Mouse (Mus musculus): ENCODE measurements around the gene Cdc42ep2. TPM values are rescaled to one million over a fixed set of nuclear protein-coding genes. Genes with fewer than 3 reads are reported as not detected.

Gene Cdc42ep2
- 1 to 10 TPM; 9.1 to 9.8 TPM for total RNA-seq (2021)

DNA sequence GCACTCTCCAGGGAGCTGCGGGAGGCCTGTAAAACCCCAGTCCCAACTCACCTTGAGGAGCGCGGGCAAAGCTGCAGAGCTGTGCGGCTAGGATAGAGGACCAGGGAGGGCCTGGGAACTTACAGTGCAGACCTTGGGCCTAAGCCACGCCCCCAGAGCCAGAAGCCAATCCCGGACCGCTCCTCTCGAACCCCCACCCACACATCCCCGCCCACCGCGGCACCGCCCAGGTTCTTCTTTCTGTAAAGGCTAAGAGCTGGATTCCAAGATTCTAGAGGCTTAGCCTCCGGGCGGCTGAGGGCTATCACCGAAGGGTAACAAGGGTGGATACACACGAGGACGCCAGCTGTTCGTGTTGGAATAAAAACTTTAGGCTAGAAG is at the start of gene Cdc42ep2:
Cdc42ep2 (minus strand) TSS at position 104 of the 381 bp plus-strand sequence.
- intact Hi-C loops (cut with DNase I): loop anchor here (1.0 to 5.0 kb wide), 4 partner anchors 16 to 118 kb away; partner anchors contain the start of gene Capn1
- DNase-seq (ENCODE audit: low spot score): peak; percentile 95

DNA sequence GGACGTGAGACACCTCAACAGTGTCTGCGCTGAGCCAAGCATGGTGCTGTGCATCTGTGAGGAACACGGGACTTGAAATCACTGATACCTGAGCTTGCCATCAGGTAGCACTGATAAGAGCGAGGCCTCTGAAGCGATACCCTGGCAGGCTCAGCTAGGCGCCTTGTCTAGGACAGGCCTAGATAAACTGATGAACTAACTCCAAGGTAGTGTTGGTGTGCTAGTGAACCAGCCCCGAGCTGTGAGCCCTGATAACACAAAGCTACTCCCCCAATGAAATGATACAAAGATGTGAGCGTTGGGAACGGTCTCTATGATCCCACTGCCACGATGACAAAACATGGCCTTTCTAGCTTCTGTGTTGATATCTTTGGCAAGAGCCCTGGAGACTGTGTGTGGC is 43.0 kb upstream of the Cdc42ep2 start:
- no peak for DNase-seq (ENCODE audit: low spot score)
- intact Hi-C loops (cut with DNase I): loop anchor here (1.0 kb wide), 1 partner anchor 159 kb away; no protein-coding TSS in a partner anchor

GRCm38 (mm10) chr19:5966786-5967185 is 42.2 kb upstream of the Cdc42ep2 start:
- no peak for DNase-seq (ENCODE audit: low spot score)
- intact Hi-C loops (cut with DNase I): loop anchor here (1.0 kb wide), 1 partner anchor 160 kb away; no protein-coding TSS in a partner anchor

GRCm38 (mm10) chr19:5965910-5966309 is 41.3 kb upstream of the Cdc42ep2 start:
- DNase-seq (ENCODE audit: low spot score): no peak
- intact Hi-C loops (cut with DNase I): loop anchor here (1.0 kb wide), 1 partner anchor 50 kb away; no protein-coding TSS in a partner anchor

DNA sequence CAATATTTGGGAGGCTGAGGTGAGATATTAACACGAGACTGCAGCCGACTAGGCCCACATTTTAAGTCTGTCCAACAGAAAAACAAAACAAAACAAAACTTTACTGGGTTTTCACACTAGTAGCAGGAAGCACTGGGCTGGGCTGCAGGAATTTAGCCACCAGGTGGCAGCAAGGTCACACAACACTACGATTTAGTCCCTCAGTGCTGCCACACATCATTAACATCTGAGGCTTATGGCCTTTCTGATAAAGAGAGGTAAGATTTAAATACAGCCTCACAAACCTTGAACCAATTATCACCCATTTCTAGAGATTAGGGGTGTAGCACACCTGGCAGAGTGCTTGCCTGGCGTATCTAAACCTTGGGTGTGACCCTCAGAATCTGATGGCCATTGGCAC is 40.7 kb upstream of the Cdc42ep2 start:
- intact Hi-C loops (cut with DNase I): loop anchor here (1.0 kb wide), 1 partner anchor 51 kb away; no protein-coding TSS in a partner anchor
- no peak for DNase-seq (ENCODE audit: low spot score)

DNA sequence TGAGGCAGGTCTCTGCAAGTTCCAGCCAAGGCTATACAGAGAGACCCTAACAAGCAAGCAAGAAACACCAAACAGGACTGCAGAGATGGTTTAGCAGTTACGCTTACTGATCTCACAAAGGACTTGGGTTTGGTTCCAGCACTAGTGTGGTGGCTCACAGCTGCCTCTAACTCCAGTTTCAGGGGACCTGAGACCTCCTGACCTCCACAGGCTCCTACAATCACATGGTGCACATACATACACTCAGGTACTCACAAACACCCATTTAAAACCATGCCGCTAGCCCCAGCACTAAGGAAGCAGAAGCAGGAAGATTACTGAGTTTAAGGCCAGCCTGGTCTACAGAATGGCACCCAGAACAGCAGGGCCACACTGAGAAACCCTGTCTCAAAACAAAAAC is 40.2 kb upstream of the Cdc42ep2 start:
- DNase-seq (ENCODE audit: low spot score): no peak
- intact Hi-C loops (cut with DNase I): loop anchor here (1.0 kb wide), 1 partner anchor 51 kb away; no protein-coding TSS in a partner anchor

GRCm38 (mm10) chr19:5963883-5964562 is 39.4 kb upstream of the Cdc42ep2 start, which contains the start of gene Pola2:
Gene Pola2 (minus strand): TSS chr19:5964202.
- intact Hi-C loops (cut with DNase I): no loop called here
- DNase-seq (ENCODE audit: low spot score): peak; percentile 77

GRCm38 (mm10) chr19:5962651-5963050 is 38.0 kb upstream of the Cdc42ep2 start:
- intact Hi-C loops (cut with DNase I): no loop called here

DNA sequence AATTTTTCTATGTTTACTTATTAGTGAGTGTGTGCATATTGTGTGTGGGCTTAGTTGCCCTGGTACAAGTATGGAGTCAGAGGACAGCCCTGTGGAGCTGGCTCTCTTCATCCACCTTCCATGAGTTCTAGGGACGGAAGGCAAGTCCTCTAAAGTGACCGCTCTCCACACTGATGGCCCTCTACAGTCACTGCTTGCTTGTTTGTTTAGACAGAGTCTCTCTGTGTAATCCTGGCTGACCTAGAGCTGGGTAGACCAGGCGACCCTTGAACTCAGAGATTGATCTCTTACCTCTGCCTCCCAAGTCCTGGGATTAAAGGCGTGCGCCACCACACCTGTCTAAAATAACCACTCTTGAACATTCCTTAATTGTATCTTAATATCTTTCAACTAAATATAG is 32.8 kb upstream of the Cdc42ep2 start:
- intact Hi-C loops (cut with DNase I): loop anchor here (2.0 kb wide), 1 partner anchor 165 kb away; no protein-coding TSS in a partner anchor

More at GRCm38 (mm10) chr19:5962651-5963050, 38.0 kb upstream of the Cdc42ep2 start:
- no peak for DNase-seq (ENCODE audit: low spot score)

GRCm38 (mm10) chr19:5956685-5957084 is 32.1 kb upstream of the Cdc42ep2 start:
- intact Hi-C loops (cut with DNase I): loop anchor here (1.0 to 2.0 kb wide), 2 partner anchors 32 to 164 kb away; partner anchors contain the start of gene Cdc42ep2
- DNase-seq (ENCODE audit: low spot score): peak; percentile 71

More for the DNA sequence above, 32.8 kb upstream of the Cdc42ep2 start:
- no peak for DNase-seq (ENCODE audit: low spot score)

DNA sequence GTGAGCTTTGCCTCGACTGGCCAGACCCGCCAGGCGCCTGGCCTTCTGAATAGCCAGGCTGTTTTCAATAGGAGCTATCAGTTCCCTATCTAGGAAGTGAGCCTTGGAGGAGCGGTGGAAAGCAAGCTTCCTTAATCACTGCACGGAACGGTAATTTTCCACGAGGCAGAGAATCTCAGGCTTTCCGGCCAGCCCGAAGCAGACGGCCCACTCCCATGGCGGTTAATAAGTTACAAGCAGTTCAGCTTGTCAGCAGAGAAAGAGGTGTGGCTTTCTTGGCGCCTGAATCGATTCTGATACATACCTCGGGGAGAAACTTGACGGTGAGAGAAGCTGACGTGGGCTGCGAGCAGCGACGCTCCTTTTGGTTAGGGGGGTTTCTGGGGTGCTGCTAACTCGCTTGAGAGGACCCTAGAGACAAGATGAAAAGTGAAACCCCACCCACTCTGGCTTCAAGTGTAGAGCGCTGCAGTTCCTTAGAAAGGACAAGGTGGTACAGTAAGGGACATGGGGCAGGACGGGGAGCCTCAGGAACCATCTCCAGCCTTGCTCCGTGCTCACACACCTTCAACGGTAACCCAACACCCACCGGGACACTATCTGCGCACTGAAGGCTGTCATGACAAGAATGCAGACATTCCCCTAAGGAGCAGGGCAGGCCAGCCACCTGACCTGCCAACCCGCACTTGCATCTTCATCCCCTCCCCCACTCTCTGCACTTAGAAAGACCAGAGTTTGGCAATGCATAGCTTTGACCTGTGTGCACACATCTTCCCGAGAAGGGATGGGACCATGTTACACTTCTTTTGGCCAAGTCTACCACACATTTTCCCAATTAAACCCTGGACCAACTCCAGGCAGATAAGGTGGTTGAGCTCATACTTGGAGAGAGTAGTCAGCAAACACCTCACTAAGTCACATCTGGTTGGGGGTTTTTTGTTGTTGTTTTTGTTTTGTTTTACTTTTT is 31.4 kb upstream of the Cdc42ep2 start:
- peak; percentile 58 for DNase-seq (ENCODE audit: low spot score)
- intact Hi-C loops (cut with DNase I): loop anchor here (1.0 to 2.0 kb wide), 2 partner anchors 32 to 163 kb away; partner anchors contain the start of gene Cdc42ep2

DNA sequence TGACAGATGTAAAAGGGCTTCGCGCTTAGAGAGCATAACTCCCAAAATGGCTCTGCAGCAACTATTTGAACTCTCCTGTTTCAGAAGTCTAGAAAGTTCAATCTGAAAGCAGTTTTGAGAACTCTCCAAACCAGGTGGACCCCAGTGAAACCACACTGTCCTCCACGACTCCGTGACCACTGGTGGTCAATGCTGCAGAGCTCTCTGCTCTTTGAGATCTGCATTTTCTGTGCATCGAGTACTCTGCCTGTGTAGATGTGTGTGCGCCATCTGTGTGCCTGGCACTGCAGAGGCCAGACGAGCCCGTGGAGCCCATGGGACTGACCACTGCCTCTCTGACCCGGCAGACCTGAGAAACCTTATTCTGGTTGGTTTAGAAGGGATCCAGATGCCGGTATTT is 30.3 kb upstream of the Cdc42ep2 start:
- DNase-seq (ENCODE audit: low spot score): no peak
- intact Hi-C loops (cut with DNase I): no loop called here

DNA sequence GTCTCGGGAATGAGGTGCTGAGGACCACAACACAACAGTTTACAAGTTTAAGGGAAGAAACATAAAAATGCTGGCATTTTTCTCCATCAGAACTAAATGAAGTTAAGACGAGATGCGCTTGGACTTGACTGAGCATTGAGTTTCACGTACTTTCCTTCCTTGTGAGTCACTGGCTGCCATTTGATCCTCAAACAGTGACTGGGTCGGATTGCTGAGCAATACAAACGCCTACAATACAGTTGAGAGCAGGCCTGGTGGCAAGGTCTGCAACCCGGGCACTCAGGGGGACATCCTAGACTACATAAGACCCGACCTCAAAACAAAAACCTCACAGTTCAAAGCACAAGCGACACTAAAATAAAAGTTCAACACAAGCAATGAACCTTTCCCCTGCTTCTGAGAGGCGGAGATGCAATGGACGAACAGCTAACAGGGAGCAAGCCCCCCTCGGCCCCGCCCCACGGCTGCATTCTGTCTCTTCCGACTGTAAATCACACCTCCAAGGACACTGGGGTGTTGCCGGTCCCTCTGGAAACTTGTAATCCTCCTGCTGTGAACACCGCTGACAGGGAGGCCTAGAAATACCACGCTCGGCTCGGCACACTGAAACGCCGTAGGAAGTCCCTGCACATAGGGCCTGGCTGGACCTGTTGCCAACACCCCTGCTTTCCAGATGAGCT is 29.6 kb upstream of the Cdc42ep2 start:
- intact Hi-C loops (cut with DNase I): no loop called here
- DNase-seq (ENCODE audit: low spot score): no peak

DNA sequence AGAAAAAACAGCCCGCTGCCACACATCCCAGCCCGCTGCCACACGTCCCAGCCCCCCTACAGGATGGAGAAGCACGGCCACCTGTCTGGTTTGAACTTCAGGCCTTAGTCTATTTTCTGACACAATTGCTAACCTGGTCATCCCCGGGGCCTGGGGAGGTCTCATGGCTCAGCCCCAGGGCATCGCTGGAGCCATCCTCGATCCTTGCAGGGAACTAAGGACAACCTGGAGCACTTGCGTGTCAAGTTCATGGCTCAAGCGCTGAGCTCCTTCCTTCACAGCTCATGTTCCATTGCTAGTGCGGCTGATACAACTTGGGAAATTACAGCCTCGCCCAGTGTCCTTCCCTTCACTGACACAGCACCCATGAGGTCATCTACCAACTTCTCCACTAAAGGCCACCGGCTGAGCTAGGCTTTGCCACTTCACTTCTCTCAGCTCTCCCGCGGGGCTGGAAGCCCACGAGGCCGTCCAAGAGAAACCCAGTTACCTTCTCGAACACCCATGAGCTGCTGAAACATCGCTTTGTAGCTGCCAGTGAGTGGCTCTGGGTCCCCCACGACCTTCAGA is 28.7 kb upstream of the Cdc42ep2 start:
- no peak for DNase-seq (ENCODE audit: low spot score)
- intact Hi-C loops (cut with DNase I): no loop called here

DNA sequence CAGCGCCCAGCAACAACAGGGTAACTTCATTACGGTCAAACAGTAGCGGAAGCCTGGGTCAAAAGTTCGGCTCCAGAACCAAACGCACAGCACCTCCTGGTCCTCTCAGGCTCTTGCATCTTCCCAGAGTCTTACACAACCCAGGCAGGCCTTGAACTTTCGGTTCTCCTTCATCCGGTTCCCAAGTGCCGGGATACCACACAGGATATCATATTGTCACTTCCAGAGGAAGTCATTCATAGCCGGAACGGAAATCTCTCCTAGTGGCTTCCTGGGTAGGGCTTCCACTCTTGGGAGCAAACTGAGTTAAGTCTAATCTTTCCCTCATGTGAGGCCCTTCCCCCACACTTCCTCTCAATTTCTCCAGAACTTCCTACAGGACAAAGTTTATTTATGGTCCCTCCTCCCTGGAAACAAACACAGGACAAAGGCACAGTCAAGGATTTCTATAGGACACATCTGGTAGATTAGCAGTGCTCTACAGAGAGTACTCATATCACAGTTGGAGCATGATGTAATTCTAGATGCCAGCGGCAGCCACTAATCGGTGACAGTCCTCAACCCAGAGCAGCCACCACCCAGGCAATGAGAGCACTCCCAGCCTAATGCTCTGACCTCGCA is 27.6 kb upstream of the Cdc42ep2 start:
- DNase-seq (ENCODE audit: low spot score): peak; percentile 68
- intact Hi-C loops (cut with DNase I): no loop called here

DNA sequence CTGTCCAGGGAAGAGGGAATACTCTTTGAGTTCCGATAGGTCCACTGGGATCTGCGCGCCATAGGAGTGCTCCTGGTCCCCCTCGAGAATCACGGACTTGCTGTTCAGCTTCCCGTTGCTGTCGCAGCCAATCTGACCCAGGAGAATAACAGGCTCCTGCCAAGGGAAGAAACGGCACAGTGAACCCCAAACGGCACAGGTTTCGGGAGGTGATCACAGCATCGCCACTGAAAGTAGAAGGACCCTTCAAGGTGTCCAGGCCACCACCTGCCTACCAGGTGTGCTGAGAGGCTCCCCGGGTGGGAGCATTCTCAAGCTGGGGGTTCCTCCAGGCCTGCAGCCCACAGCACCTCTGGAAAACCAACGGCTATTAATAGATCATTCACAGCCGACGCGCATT is 27.0 kb upstream of the Cdc42ep2 start:
- DNase-seq (ENCODE audit: low spot score): no peak
- intact Hi-C loops (cut with DNase I): no loop called here

DNA sequence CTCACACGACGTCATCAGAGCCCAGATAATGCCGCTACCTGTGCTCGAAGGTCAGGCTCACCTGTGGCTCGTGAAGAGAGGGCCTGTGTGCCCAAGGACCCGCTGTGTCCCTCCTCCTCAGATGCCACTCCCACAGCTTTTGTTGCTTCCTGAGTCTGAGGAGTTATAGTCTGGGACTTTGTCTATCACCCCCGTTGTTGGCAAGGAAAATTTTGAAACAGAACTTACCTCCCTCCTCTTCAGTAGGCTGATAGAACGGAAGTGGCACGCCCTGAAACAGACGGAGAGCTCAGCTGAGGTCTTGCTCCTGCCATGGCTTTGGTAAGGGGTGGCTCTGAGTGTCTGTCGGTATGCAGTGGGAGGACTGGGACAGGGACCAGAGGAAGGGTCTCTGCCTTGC is 25.6 kb upstream of the Cdc42ep2 start:
- intact Hi-C loops (cut with DNase I): no loop called here
- DNase-seq (ENCODE audit: low spot score): no peak

- intact Hi-C loops (cut with DNase I): no loop called here
- DNase-seq (ENCODE audit: low spot score): peak; percentile 64
These were observed 21.3 kb upstream of the Cdc42ep2 start for GRCm38 (mm10) chr19:5945891-5946290.

DNA sequence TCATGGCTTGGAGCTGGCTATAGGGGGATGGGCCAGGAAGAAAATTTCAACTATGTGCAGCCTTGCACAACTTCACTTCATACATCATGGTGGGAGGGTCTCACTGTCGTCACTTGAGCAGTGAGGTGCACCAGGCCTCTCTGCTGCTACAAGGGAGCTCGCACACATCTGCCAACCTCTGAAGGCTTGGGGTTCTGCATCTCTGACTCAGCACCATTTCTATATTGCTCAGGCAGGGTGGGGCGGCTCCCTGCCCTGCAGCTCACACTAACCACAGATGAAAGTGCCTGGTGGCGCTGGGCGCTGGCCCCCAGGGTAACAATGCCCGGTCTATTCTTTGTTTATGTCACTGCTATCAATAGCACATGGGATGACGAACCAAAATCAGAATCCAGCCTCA is 20.4 kb upstream of the Cdc42ep2 start:
- DNase-seq (ENCODE audit: low spot score): no peak
- intact Hi-C loops (cut with DNase I): no loop called here

All from heart, postnatal 25 days (tissue).